Mouse (Mus musculus) embryo, embryonic 10 days (tissue): Measurements from ENCODE around the gene Exoc2.
A peak's percentile ranks its signal among the peaks of the same experiment; 100 is the strongest.

Experiments used
- DNase-seq: peaks from one replicate; pipeline ENCODE4 v3.0.0-alpha.2; 2015; ENCODE audit warnings: low spot score

The Exoc2 gene

GRCm38 (mm10) chr13:30817436-30817835 lies 156.5 kb downstream of the Exoc2 start:
- no peak for DNase-seq

DNA sequence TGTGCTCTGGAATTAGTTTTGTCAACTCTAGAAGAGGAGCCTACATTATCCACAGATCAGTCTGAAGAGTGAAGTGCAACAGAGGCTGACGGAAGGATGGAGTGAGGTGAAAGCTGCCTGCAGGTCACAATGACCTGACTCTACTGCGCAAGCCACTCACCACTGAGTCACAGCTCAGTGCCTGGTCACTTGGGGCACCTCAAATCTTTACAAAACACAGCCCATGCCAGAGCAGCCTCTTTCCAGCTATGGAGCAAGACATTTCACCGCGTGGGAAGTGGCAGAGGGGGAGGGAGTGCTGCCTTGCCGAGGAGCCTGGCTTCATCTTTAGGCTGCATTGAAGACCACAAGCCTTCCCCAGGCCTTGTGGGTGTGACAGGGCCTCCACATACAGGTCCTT lies 159.6 kb downstream of the Exoc2 start:
- DNase-seq: no peak

- no peak for DNase-seq
Observed at GRCm38 (mm10) chr13:30813464-30813863, 160.4 kb downstream of the Exoc2 start.

GRCm38 (mm10) chr13:30809240-30809639 lies 164.7 kb downstream of the Exoc2 start:
- DNase-seq: no peak

DNA sequence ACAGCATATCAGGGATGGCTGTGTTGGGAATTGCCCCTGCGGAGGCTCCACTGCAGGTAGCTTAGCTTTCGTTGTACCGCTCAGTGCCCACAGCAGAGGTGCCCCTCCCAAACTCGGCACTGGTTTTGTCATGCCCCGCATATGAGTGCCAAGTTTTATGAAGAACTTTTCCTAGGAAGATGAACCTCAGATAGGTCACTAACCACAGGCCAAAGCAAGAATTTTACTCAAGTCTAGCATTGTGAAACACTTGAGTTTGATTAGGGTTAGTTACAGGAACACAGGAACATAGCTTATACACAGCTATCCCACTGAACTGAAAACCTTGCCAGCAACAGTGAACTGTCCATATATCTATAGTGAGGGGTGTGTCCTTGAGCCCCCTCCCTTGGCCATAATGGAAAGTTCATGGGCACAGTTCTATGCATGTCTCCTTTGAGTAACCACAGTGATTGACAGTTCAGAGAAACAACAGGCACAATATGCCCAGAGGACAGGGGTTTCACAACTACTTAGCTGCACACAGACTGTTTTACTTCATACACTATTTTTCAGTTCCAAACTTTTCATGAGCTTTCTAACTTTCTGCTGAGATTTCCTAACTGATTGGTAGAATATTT lies 171.4 kb downstream of the Exoc2 start:
- no peak for DNase-seq

- no peak for DNase-seq
Observed at GRCm38 (mm10) chr13:30801886-30802285, 172.0 kb downstream of the Exoc2 start.

DNA sequence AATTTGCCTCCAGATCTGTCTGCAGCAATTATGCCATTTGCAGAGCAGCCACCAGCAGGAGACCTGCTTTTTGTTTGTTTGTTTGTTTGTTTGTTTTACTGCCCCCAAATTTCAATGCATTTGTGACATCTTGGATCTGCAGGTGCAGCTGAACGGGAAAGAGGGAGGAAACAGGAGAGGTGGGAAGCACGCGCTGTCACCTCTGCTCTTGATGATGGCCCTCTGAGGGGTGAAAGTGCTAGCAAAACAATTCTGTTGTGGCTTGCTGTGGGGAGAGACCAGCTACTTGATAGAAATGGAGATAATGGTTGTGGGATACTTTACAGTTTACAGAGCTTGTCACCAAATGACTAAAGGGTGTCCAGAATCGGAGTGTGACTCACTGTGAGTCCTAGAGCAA lies 177.9 kb downstream of the Exoc2 start:
- no peak for DNase-seq

- DNase-seq: no peak
Observed at GRCm38 (mm10) chr13:30793616-30794015, 180.3 kb downstream of the Exoc2 start.

- no peak for DNase-seq
Observed at GRCm38 (mm10) chr13:30793196-30793595, 180.7 kb downstream of the Exoc2 start.

DNA sequence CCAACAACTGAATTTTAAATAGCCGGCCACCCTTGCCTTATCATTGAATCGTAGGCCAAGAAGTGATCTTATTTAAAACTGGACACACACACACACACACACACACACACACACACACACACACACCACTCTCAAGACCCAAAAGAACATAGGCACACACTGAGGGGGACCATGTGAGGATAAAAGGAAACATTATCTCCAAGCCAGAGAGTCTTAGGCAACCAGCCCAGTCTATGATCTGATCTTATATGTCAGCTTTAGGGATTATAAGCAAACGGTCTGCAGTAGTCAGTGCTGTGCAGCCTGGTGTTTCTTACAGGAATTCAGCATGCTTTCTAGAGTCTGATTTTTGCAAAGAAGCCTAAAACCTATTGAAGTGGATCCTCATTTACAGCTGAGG lies 181.2 kb downstream of the Exoc2 start:
- no peak for DNase-seq

DNA sequence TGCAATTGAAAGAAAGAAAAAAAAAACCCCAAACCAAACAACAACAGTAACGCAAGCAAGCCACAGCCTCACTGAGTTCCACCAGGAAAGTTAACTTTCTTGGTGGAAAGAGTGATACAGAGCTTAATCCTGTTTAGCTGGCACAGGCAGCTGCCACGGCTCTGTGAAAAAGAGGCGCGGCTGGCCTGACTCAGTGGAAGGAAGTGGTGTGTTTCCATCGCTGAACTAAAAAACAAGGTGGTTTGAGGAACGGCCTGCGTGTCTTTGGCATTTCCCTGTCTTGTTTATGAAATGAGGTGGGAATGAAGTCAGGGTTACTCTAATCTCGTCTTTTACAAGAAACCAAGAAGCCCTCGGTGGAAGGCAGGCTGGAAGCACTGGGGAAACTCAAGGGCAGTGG lies 181.6 kb downstream of the Exoc2 start:
- no peak for DNase-seq

DNA sequence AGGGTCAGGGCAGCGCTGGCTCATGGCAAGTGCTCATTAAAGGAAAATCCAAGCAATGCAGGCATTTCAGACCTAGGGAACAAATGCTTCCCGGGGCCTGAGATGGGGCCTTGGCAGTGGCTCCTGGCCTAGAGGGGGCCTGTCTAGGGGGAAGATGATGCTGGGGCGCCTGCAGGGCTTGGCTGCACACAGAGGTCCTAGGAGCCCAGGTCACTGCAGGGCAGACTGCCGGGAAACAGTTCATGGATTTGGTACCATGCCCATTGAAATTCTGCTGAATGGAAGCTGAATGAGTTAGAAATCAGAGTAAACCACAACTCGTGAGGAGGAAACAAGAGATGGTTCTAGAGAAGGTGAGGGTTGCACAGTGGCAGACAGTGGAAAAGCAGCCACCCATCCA lies 183.9 kb downstream of the Exoc2 start:
- DNase-seq: no peak

DNA sequence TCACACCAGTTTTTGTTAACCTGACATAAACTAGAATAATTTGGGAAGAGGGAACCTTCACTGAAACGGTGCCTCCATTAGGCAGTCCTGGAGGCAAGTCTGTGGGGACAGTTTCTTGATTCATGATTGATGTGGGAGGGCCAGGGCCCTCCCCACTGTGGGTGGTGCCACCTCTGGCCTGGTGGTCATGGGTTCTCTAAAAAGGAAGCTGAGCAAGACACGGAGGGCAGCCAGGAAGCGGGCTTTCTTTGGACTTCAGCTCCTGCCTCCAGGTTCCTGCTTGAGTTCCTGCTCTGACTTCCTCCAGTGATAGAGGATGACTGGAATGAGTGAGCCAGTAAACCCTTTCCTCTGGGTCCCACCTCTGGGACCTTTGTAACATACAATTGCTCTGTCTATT lies 185.5 kb downstream of the Exoc2 start:
- no peak for DNase-seq

DNA sequence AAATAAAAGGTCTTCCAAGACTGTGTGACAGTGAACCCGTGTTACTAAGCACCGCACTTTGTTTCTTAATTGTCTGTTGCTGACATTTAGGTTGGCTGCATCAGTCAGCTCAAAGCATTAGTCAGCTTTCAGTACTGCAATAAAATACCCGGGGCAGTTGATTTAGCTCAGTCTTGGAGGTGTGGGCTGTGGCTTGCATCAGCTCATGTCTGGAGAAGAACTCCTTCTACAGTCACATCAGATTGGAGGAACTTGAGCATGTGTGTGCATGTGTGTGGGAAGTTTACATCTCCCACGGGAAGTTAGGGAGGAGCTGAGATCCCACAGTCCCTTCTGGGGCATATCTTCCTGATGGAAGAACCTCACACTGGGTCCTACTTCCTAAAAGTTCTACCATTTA lies 185.9 kb downstream of the Exoc2 start:
- DNase-seq: no peak

DNA sequence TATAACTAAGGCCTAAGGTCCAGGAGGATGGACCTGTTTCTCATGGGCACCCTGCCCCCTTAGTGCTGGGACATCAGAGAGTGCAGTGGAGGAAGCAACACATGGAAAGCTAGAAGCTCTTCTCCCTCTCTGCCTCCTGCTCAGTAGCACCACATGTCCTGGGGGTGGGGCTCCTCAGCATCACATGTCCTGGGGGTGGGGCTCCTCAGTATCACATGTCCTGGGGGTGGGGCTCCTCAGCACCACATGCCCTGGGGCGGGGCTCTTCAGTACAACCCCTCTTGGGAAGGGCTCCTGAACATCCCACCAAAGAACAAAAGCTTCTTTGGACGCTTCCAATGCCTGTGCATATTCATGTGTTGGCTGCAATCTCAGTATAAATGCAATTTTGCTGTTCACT lies 186.3 kb downstream of the Exoc2 start:
- DNase-seq: no peak

DNA sequence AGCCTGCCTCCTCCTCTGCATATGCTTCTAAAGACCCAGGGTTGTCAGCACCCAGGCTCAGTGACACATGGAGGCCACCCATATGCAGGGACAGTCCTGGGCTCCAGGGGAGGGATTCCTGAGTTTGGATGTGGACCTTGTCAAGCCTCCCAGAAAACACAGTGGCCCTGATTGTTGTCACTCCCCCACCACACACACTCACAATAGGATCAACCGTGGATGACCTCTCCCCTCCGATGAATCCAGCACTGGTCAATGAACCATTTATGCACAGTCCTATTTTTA lies 186.9 kb downstream of the Exoc2 start:
- no peak for DNase-seq

GRCm38 (mm10) chr13:30786235-30787035 lies 187.5 kb downstream of the Exoc2 start:
- DNase-seq: no peak

DNA sequence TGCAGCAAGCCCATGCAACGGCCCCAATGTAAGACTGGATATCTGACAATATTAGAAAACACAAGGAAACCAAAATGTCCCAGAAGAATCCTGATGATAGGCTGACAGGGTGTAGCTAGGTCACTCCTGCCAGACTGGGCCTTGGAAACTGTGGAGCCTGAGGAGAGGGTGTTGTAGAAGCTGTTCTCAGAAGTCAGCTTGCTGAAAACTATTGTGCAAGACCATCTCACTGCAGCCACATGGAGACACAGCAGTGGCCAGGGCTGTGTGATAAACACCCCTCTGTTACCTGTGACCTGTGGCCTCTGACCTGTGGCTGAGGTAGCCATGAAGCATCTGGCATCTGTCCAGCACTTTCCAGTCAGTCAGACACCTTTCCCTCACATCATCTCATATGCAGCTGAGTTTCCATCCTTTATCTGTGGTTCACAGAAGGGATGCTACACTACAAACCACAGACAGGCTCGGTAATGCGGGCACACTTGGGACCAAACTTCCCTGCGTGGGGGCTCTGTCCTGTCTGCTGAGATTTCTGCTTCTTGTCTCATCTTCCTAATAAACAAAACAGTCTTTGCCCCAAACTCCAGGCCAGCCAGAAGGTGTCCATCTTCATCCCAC lies 188.4 kb downstream of the Exoc2 start:
- DNase-seq: no peak

DNA sequence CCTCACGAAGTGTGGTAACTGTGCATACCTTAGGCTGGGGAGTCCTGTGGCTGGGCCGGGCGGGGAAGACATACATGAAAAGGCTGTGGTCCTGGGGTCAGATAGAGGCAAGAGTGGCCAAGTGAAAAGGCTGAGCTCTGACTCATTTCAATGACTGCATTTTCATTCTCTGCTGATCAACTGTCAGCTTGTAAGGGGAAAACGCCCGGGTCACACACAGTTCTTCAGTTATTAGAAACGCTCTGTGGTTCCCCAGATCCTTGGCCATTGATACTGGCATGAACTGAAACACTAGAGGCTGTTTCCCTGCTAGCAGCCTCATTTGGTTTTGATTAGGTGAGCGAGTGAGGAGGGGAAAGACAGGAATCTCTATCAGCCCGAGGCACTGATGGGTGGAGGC lies 191.5 kb downstream of the Exoc2 start:
- peak; percentile 53 for DNase-seq

GRCm38 (mm10) chr13:30781905-30782304 lies 192.0 kb downstream of the Exoc2 start:
- DNase-seq: peak; percentile 14

- DNase-seq: no peak
Observed at GRCm38 (mm10) chr13:30777678-30778179, 196.2 kb downstream of the Exoc2 start.

GRCm38 (mm10) chr13:30776021-30776420 lies 197.9 kb downstream of the Exoc2 start:
- no peak for DNase-seq

- DNase-seq: no peak
Observed at GRCm38 (mm10) chr13:30767477-30768127, 206.3 kb downstream of the Exoc2 start.
